Mouse (Mus musculus): ENCODE measurements around the gene Ctrc. TPM values are rescaled to one million over a fixed set of nuclear protein-coding genes. Genes with fewer than 3 reads are reported as not detected.

Ctrc gene
- polyA plus RNA-seq, 1 experiment from 2014 or later, result not detected

- Histone ChIP-seq H3K9me3 (replicated peaks; ENCODE audit: control insufficient read depth, low read length) (no peaks in the 10 kb centered on the region), H3K27ac (ENCODE audit: low read length) (no peak overlapping the region), H3K4me3 (ENCODE audit: low read depth, low read length) (no peak overlapping the region), H3K4me2 (ENCODE audit: low read depth, low read length) (no peak overlapping the region), H3K4me1 (ENCODE audit: control insufficient read depth, low read depth, low read length) (peaks cover 4% of the 10 kb centered on the region), H3K36me3 (ENCODE audit: control insufficient read depth, insufficient read depth) (no peaks in the 10 kb centered on the region), H3K9ac (ENCODE audit: low read depth, low read length) (no peak overlapping the region), H3K27me3 (ENCODE audit: control insufficient read depth, insufficient read depth, low read depth, low read length) (no peaks in the 10 kb centered on the region)
- 77% methylated on average over 7 of the region's 7 CpGs for WGBS (ENCODE audit: insufficient replicate concordance)
- no peak for ATAC-seq (ENCODE audit: low read depth)
These were observed 26.8 kb downstream of the Ctrc start for GRCm38 (mm10) chr4:141819316-141819715.

GRCm38 (mm10) chr4:141818861-141819260 is 27.3 kb downstream of the Ctrc start:
- Histone ChIP-seq H3K36me3 (ENCODE audit: control insufficient read depth, insufficient read depth) (0 out of 2 replicates have a peak, but pooled peaks cover 2% of the 10 kb centered on the region), H3K4me1 (ENCODE audit: control insufficient read depth, low read depth, low read length) (peaks cover 4% of the 10 kb centered on the region), H3K9me3 (replicated peaks; ENCODE audit: control insufficient read depth, low read length) (no peaks in the 10 kb centered on the region), H3K27me3 (ENCODE audit: control insufficient read depth, insufficient read depth, low read depth, low read length) (no peaks in the 10 kb centered on the region), H3K4me2 (ENCODE audit: low read depth, low read length) (no peak overlapping the region), H3K4me3 (ENCODE audit: low read depth, low read length) (no peak overlapping the region), H3K27ac (ENCODE audit: low read length) (no peak overlapping the region), H3K9ac (ENCODE audit: low read depth, low read length) (no peak overlapping the region)
- 74% methylated on average over 13 of the region's 13 CpGs for WGBS (ENCODE audit: insufficient replicate concordance)
- no peak for ATAC-seq (ENCODE audit: low read depth)

GRCm38 (mm10) chr4:141817706-141818105 is 28.5 kb downstream of the Ctrc start:
- Histone ChIP-seq H3K36me3 (ENCODE audit: control insufficient read depth, insufficient read depth) (0 out of 2 replicates have a peak, but pooled peaks cover 2% of the 10 kb centered on the region), H3K27ac (ENCODE audit: low read length) (no peak overlapping the region), H3K9me3 (replicated peaks; ENCODE audit: control insufficient read depth, low read length) (no peaks in the 10 kb centered on the region), H3K4me1 (ENCODE audit: control insufficient read depth, low read depth, low read length) (peaks cover 1% of the 10 kb centered on the region), H3K27me3 (ENCODE audit: control insufficient read depth, insufficient read depth, low read depth, low read length) (no peaks in the 10 kb centered on the region), H3K4me3 (ENCODE audit: low read depth, low read length) (no peak overlapping the region), H3K4me2 (ENCODE audit: low read depth, low read length) (no peak overlapping the region), H3K9ac (ENCODE audit: low read depth, low read length) (no peak overlapping the region)
- no peak for ATAC-seq (ENCODE audit: low read depth)
- WGBS (ENCODE audit: insufficient replicate concordance), result 77% methylated on average over 10 of the region's 10 CpGs

- WGBS (ENCODE audit: insufficient replicate concordance), result 51% methylated on average over 14 of the region's 14 CpGs
- no peak overlapping the region for H3K4me2 ChIP-seq (ENCODE audit: low read depth, low read length)
- no peak for ATAC-seq (ENCODE audit: low read depth)
- no peaks in the 10 kb centered on the region for H3K9me3 ChIP-seq (replicated peaks; ENCODE audit: control insufficient read depth, low read length)
- H3K9ac ChIP-seq (ENCODE audit: low read depth, low read length), result no peak overlapping the region
- peaks cover 6% of the 10 kb centered on the region for H3K36me3 ChIP-seq (ENCODE audit: control insufficient read depth, insufficient read depth)
- H3K4me1 ChIP-seq (ENCODE audit: control insufficient read depth, low read depth, low read length), result no peaks in the 10 kb centered on the region
- H3K4me3 ChIP-seq (ENCODE audit: low read depth, low read length), result no peak overlapping the region
- H3K27ac ChIP-seq (ENCODE audit: low read length), result no peak overlapping the region
- no peaks in the 10 kb centered on the region for H3K27me3 ChIP-seq (ENCODE audit: control insufficient read depth, insufficient read depth, low read depth, low read length)
These were observed 29.1 kb downstream of the Ctrc start for GRCm38 (mm10) chr4:141816776-141817655.

- WGBS (ENCODE audit: insufficient replicate concordance), result 86% methylated on average over 7 of the region's 7 CpGs
- Histone ChIP-seq H3K4me1 (ENCODE audit: control insufficient read depth, low read depth, low read length) (no peaks in the 10 kb centered on the region), H3K27me3 (ENCODE audit: control insufficient read depth, insufficient read depth, low read depth, low read length) (no peaks in the 10 kb centered on the region), H3K9ac (ENCODE audit: low read depth, low read length) (no peak overlapping the region), H3K9me3 (replicated peaks; ENCODE audit: control insufficient read depth, low read length) (no peaks in the 10 kb centered on the region), H3K4me2 (ENCODE audit: low read depth, low read length) (no peak overlapping the region), H3K4me3 (ENCODE audit: low read depth, low read length) (no peak overlapping the region), H3K36me3 (ENCODE audit: control insufficient read depth, insufficient read depth) (peaks cover 14% of the 10 kb centered on the region), H3K27ac (ENCODE audit: low read length) (no peak overlapping the region)
- no peak for ATAC-seq (ENCODE audit: low read depth)
These were observed 29.9 kb downstream of the Ctrc start for GRCm38 (mm10) chr4:141816267-141816666.

- H3K9me3 ChIP-seq (replicated peaks; ENCODE audit: control insufficient read depth, low read length), result no peaks in the 10 kb centered on the region
- H3K36me3 ChIP-seq (ENCODE audit: control insufficient read depth, insufficient read depth), result peaks cover 53% of the 10 kb centered on the region
- 90% methylated on average over 7 of the region's 7 CpGs for WGBS (ENCODE audit: insufficient replicate concordance)
- no peaks in the 10 kb centered on the region for H3K4me1 ChIP-seq (ENCODE audit: control insufficient read depth, low read depth, low read length)
- no peak for ATAC-seq (ENCODE audit: low read depth)
- no peak overlapping the region for H3K27ac ChIP-seq (ENCODE audit: low read length)
- H3K4me2 ChIP-seq (ENCODE audit: low read depth, low read length), result no peak overlapping the region
- H3K27me3 ChIP-seq (ENCODE audit: control insufficient read depth, insufficient read depth, low read depth, low read length), result no peaks in the 10 kb centered on the region
- H3K9ac ChIP-seq (ENCODE audit: low read depth, low read length), result no peak overlapping the region
- H3K4me3 ChIP-seq (ENCODE audit: low read depth, low read length), result no peak overlapping the region
These were observed 34.8 kb downstream of the Ctrc start for GRCm38 (mm10) chr4:141811375-141811774.

GRCm38 (mm10) chr4:141810975-141811374 is 35.2 kb downstream of the Ctrc start:
- Histone ChIP-seq H3K4me2 (ENCODE audit: low read depth, low read length) (no peak overlapping the region), H3K36me3 (ENCODE audit: control insufficient read depth, insufficient read depth) (peaks cover 57% of the 10 kb centered on the region), H3K4me3 (ENCODE audit: low read depth, low read length) (no peak overlapping the region), H3K9ac (ENCODE audit: low read depth, low read length) (no peak overlapping the region), H3K27me3 (ENCODE audit: control insufficient read depth, insufficient read depth, low read depth, low read length) (no peaks in the 10 kb centered on the region), H3K9me3 (replicated peaks; ENCODE audit: control insufficient read depth, low read length) (no peaks in the 10 kb centered on the region), H3K27ac (ENCODE audit: low read length) (no peak overlapping the region), H3K4me1 (ENCODE audit: control insufficient read depth, low read depth, low read length) (no peaks in the 10 kb centered on the region)
- no peak for ATAC-seq (ENCODE audit: low read depth)
- WGBS (ENCODE audit: insufficient replicate concordance), result 90% methylated on average over 2 of the region's 2 CpGs

- no peak overlapping the region for H3K4me2 ChIP-seq (ENCODE audit: low read depth, low read length)
- WGBS (ENCODE audit: insufficient replicate concordance), result 72% methylated on average over 8 of the region's 8 CpGs
- ATAC-seq (ENCODE audit: low read depth), result no peak
- no peaks in the 10 kb centered on the region for H3K9me3 ChIP-seq (replicated peaks; ENCODE audit: control insufficient read depth, low read length)
- H3K4me1 ChIP-seq (ENCODE audit: control insufficient read depth, low read depth, low read length), result no peaks in the 10 kb centered on the region
- H3K27ac ChIP-seq (ENCODE audit: low read length), result no peak overlapping the region
- H3K9ac ChIP-seq (ENCODE audit: low read depth, low read length), result no peak overlapping the region
- H3K27me3 ChIP-seq (ENCODE audit: control insufficient read depth, insufficient read depth, low read depth, low read length), result no peaks in the 10 kb centered on the region
- no peak overlapping the region for H3K4me3 ChIP-seq (ENCODE audit: low read depth, low read length)
- peaks cover 67% of the 10 kb centered on the region for H3K36me3 ChIP-seq (ENCODE audit: control insufficient read depth, insufficient read depth)
These were observed 36.2 kb downstream of the Ctrc start for GRCm38 (mm10) chr4:141809850-141810464.

- H3K27me3 ChIP-seq (ENCODE audit: control insufficient read depth, insufficient read depth, low read depth, low read length), result no peaks in the 10 kb centered on the region
- H3K4me1 ChIP-seq (ENCODE audit: control insufficient read depth, low read depth, low read length), result no peaks in the 10 kb centered on the region
- ATAC-seq (ENCODE audit: low read depth), result no peak
- no peak overlapping the region for H3K4me2 ChIP-seq (ENCODE audit: low read depth, low read length)
- no peak overlapping the region for H3K27ac ChIP-seq (ENCODE audit: low read length)
- H3K9me3 ChIP-seq (replicated peaks; ENCODE audit: control insufficient read depth, low read length), result no peaks in the 10 kb centered on the region
- H3K36me3 ChIP-seq (ENCODE audit: control insufficient read depth, insufficient read depth), result peaks cover 61% of the 10 kb centered on the region
- H3K4me3 ChIP-seq (ENCODE audit: low read depth, low read length), result no peak overlapping the region
- H3K9ac ChIP-seq (ENCODE audit: low read depth, low read length), result no peak overlapping the region
- WGBS (ENCODE audit: insufficient replicate concordance), result 71% methylated on average over 8 of the region's 8 CpGs
These were observed 40.3 kb downstream of the Ctrc start for GRCm38 (mm10) chr4:141805886-141806285.

All from liver, embryonic 16.5 days (tissue).